Mouse (Mus musculus): ENCODE measurements around the gene Tmem39a. TPM values are rescaled to one million over a fixed set of nuclear protein-coding genes. Genes with fewer than 3 reads are reported as not detected.
A peak's percentile ranks its signal among the peaks of the same experiment; 100 is the strongest.

Gene Tmem39a
- polyA plus RNA-seq (2012; rRNA removed) = 62.9 and 63.0 TPM in 2 replicates

DNA sequence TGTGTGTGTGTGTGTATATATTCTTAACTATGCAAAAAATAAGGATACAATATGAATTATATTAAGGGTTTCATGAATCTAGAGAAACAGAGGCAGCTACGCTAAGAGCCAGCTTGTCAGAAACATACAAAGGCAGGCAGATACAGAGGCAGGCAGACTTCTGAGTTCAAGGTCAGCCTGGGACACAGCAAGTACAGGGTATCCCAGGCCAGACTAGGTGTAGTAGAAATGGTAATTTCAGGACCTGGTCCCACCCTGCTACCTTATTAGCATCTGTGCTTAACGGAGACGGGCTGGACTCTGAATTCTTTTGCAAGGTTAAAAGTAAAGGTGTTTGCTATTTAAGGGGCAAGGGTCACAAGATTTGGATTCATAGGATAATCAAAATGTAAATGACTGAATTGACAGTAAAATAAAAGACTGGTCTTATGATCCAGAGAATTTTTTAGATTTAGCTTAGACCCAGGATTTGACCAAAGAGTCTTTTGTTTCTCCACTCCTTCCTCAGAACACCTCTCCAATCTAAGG is at the start of gene Tmem39a:
Gene Tmem39a (plus strand): TSS at position 478 of the 528 bp plus-strand sequence.
- 88% methylated on average over 3 of the region's 3 CpGs for WGBS
- Histone ChIP-seq H3K27ac (ENCODE audit: insufficient read depth, low read length) (no peak within 1 kb of the TSS), H3K4me1 (ENCODE audit: control insufficient read depth, insufficient read depth, low read length) (no peaks in the 10 kb centered on the region), H3K4me3 (replicated peaks; ENCODE audit: insufficient read depth, low read depth, low read length) (no peak within 1 kb of the TSS), H3K27me3 (ENCODE audit: control insufficient read depth, insufficient read depth, low read length) (no peaks in the 10 kb centered on the region; the same call in 1 of the 2 replicates)
- no peak for DNase-seq
- no peak for TF ChIP-seq CTCF (IDR thresholded peaks at IDR 0.05; ENCODE audit: borderline replicate concordance, insufficient read depth, low read depth, low read length)
- no peak for TF ChIP-seq POLR2A (IDR thresholded peaks at IDR 0.05; ENCODE audit: borderline replicate concordance, insufficient read depth, low read length)

DNA sequence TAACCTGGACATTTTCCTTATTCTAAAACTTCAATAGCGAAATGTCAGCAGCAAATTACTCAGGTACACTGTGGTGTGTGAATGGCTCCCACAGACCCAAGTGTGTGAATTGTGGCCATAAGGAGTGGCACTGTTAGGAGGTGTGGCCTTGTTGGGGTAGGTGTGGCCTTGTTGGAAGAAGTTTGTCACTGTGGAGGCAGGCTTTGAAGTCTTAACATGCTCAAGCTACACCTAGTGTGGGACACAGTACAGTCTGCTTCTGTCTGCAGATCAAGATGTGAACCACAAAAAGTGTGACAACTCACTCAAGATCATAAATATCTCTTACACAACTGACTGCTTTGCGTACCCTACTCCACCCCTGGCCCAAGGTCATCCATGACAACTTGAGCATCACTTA is 47.7 kb upstream of the Tmem39a start:
- H3K4me3 ChIP-seq (replicated peaks; ENCODE audit: insufficient read depth, low read depth, low read length) = no peak overlapping the region
- H3K27me3 ChIP-seq (ENCODE audit: control insufficient read depth, insufficient read depth, low read length) = no peaks in the 10 kb centered on the region
- WGBS = 96% methylated on average over 2 of the region's 2 CpGs
- DNase-seq = no peak
- no peak for TF ChIP-seq CTCF (IDR thresholded peaks at IDR 0.05; ENCODE audit: borderline replicate concordance, insufficient read depth, low read depth, low read length)
- no peak for TF ChIP-seq POLR2A (IDR thresholded peaks at IDR 0.05; ENCODE audit: borderline replicate concordance, insufficient read depth, low read length)
- no peak overlapping the region for H3K27ac ChIP-seq (ENCODE audit: insufficient read depth, low read length)
- no peaks in the 10 kb centered on the region for H3K4me1 ChIP-seq (ENCODE audit: control insufficient read depth, insufficient read depth, low read length)

DNA sequence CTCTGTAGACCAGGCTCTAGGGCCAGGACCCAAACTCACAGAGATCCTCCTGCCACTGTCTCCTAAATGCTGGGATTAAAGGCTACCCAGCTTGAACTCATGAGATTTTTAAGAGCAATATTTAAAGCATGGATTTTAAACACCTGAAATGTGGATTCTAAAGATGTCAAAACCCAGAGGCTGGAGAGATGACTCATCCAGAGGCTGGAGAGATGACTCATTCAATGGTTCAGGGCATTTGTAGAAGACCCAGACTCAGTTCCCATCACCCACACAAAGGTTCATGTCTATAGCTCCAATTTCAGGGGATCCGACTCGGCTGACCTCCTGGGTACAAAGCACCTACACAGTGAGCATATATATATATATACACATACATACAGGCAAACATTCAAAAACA is 39.4 kb upstream of the Tmem39a start:
- no peak for DNase-seq
- H3K4me3 ChIP-seq (replicated peaks; ENCODE audit: insufficient read depth, low read depth, low read length) = no peak overlapping the region
- 99% methylated on average over 2 of the region's 2 CpGs for WGBS
- H3K27me3 ChIP-seq (ENCODE audit: control insufficient read depth, insufficient read depth, low read length) = no peaks in the 10 kb centered on the region
- H3K27ac ChIP-seq (ENCODE audit: insufficient read depth, low read length) = no peak overlapping the region
- TF ChIP-seq POLR2A (IDR thresholded peaks at IDR 0.05; ENCODE audit: borderline replicate concordance, insufficient read depth, low read length) (no peak), CTCF (IDR thresholded peaks at IDR 0.05; ENCODE audit: borderline replicate concordance, insufficient read depth, low read depth, low read length) (no peak)
- H3K4me1 ChIP-seq (ENCODE audit: control insufficient read depth, insufficient read depth, low read length) = peaks cover 4% of the 10 kb centered on the region; the same call in 1 of the 2 replicates

DNA sequence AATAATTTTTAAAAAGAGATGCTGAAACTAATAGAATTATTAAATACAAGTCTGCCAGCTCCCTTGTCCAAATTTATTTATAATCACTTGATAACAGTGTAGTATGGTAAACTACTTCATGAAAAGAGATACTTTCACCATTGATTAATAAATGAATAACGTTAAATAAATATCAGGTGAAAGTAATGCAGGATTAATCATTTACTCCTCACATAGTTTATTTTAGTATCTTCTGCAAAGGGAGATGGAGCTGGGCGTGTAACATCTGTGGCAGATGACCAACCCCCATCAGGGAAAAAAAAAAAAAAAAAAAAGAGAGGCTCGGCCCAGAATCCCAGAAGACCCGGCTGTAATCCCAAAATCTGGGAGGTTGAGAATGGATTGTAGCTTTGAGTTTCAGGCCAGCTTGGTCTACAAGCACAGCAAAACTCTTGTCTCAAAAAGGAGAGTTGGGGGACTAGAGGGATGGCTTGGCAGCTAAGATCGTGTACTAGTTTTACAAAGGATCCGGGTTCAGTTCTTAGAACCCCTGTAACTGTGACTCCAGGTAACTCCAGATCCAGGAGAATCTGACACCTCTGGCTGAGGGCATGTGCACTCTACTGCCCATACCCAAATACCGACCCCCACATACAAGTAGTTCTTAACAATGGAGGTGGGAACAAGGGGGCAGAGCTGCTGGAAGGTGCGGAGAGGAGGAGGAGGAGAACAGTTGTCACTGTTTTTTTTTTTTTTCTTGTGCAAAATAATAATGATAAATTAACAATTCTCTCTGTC is 37.1 kb upstream of the Tmem39a start:
- Histone ChIP-seq H3K4me1 (ENCODE audit: control insufficient read depth, insufficient read depth, low read length) (peaks cover 4% of the 10 kb centered on the region; the same call in 1 of the 2 replicates), H3K27ac (ENCODE audit: insufficient read depth, low read length) (no peak overlapping the region), H3K27me3 (ENCODE audit: control insufficient read depth, insufficient read depth, low read length) (no peaks in the 10 kb centered on the region), H3K4me3 (replicated peaks; ENCODE audit: insufficient read depth, low read depth, low read length) (peak overlapping the region; percentile 95)
- TF ChIP-seq POLR2A (IDR thresholded peaks at IDR 0.05; ENCODE audit: borderline replicate concordance, insufficient read depth, low read length) (no peak), CTCF (IDR thresholded peaks at IDR 0.05; ENCODE audit: borderline replicate concordance, insufficient read depth, low read depth, low read length) (no peak)
- DNase-seq = no peak
- WGBS = 23% methylated on average over 8 of the region's 8 CpGs

DNA sequence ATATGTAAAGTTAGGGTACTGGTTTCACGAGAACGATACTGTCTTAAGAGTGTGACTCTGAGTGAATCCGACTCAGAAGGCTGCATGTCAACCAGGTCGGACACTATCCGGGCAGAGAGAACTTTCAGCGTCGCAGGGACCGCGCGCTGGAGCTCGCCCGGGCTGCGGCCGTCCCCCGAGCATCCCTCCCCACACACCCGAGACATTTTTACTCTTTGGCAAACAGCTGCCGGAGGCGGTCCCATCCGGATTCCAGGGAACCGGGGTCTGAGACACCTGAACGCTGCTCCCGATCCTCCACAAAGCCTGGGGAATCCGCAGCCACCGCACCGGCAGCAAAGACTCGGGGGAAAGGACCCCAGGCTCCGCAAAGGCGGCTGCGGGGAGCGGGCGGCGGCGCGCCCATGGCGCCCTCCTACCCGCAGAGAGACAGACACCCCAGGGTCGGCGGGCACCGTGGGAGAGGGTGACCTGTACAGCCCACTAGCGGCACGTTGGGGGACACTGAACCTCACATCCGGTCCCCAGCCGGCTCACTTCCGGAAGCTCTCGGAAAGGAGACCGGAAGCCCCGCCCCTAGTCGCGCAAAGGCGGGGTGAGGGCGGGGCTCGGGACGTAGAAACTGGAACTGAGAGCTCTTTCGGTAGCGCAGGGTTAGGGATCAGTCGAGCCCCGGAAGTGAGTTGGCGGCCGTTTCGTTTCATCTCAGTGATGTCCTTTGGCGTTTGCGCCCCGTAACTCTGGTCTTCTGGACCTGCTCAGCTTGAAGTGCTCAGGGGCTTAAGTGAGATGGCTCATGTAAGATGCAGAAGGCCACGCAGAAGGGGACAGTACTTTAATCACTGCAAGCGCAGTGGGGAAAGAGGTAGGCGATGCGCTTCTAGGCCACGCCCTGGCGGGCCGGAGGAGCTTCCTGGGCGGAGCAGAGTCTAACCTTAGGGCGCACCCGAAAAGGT is 36.1 kb upstream of the Tmem39a start, which contains the start of gene Timmdc1:
Gene Timmdc1 (minus strand): TSS at position 535 of the 956 bp plus-strand sequence.
- Histone ChIP-seq H3K27ac (ENCODE audit: insufficient read depth, low read length) (peak within 1 kb of the TSS; percentile 88), H3K27me3 (ENCODE audit: control insufficient read depth, insufficient read depth, low read length) (no peaks in the 10 kb centered on the region), H3K4me3 (replicated peaks; ENCODE audit: insufficient read depth, low read depth, low read length) (peak within 1 kb of the TSS; percentile 95), H3K4me1 (ENCODE audit: control insufficient read depth, insufficient read depth, low read length) (peaks cover 4% of the 10 kb centered on the region; the same call in 1 of the 2 replicates)
- TF ChIP-seq CTCF (IDR thresholded peaks at IDR 0.05; ENCODE audit: borderline replicate concordance, insufficient read depth, low read depth, low read length) = no peak; the same call in 1 of the 2 replicates
- TF ChIP-seq POLR2A (IDR thresholded peaks at IDR 0.05; ENCODE audit: borderline replicate concordance, insufficient read depth, low read length) = peak; percentile 76; the same call in 1 of the 2 replicates
- WGBS = under 1% methylated on average over 73 of the region's 73 CpGs
- peak; percentile 97 for DNase-seq

DNA sequence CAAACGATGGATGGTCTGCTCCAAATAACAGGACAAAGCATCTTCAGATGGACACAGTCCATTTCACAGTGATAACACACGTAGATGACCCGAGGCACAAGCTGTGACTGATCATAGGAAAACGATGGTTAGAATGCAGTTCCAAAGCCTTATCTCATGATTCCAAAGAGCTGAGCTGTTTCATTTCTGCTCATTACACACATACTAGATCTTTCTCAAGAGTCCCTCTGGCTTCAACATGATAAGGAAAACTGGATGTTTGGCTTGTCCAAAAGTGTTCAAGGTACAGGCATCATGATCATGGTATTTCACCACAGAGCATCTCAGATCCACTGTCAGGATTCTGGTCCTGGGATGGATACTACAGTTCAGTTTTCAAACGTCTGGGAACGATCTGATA is 32.2 kb upstream of the Tmem39a start:
- peaks cover 4% of the 10 kb centered on the region; the same call in 1 of the 2 replicates for H3K4me1 ChIP-seq (ENCODE audit: control insufficient read depth, insufficient read depth, low read length)
- 86% methylated on average over 6 of the region's 6 CpGs for WGBS
- TF ChIP-seq POLR2A (IDR thresholded peaks at IDR 0.05; ENCODE audit: borderline replicate concordance, insufficient read depth, low read length) (no peak), CTCF (IDR thresholded peaks at IDR 0.05; ENCODE audit: borderline replicate concordance, insufficient read depth, low read depth, low read length) (no peak)
- DNase-seq = no peak
- H3K27ac ChIP-seq (ENCODE audit: insufficient read depth, low read length) = no peak overlapping the region
- H3K4me3 ChIP-seq (replicated peaks; ENCODE audit: insufficient read depth, low read depth, low read length) = no peak overlapping the region
- H3K27me3 ChIP-seq (ENCODE audit: control insufficient read depth, insufficient read depth, low read length) = no peaks in the 10 kb centered on the region

DNA sequence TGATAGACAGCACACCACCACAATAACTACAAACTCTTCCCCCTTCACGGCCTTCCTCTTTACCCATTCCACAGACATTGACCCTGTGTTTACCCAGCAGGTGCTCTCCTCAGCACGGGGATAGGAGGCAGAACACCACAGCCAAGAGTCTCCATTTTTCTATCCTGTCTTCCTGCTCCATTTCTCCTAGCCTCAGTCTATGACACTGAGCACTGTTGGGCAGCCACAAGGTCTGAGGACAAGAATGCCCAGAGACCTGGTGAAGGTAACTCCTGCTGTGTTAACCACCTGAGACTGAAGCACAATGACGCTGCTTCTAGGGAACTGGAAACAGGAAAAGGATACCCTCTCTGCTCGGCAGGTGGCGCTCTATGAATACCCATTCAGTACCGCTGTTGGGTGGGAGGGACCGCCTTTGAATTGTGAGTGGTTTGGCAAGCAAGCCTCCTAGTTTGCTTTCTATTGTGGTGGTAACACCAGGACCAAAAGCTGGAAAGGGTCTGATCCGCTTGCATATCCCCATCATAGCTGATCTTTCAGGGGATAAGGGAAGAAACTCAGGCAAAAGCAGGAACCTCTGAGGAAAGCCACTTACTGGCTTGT is 21.9 kb upstream of the Tmem39a start:
- no peak for TF ChIP-seq POLR2A (IDR thresholded peaks at IDR 0.05; ENCODE audit: borderline replicate concordance, insufficient read depth, low read length)
- peak; percentile 68 for TF ChIP-seq CTCF (IDR thresholded peaks at IDR 0.05; ENCODE audit: borderline replicate concordance, insufficient read depth, low read depth, low read length)

More for the DNA sequence above, 21.9 kb upstream of the Tmem39a start:
- 41% methylated on average over 8 of the region's 8 CpGs for WGBS
- H3K27me3 ChIP-seq (ENCODE audit: control insufficient read depth, insufficient read depth, low read length) = no peaks in the 10 kb centered on the region
- peak; percentile 51 to 62 for DNase-seq
- H3K27ac ChIP-seq (ENCODE audit: insufficient read depth, low read length) = no peak overlapping the region
- H3K4me1 ChIP-seq (ENCODE audit: control insufficient read depth, insufficient read depth, low read length) = no peaks in the 10 kb centered on the region
- no peak overlapping the region for H3K4me3 ChIP-seq (replicated peaks; ENCODE audit: insufficient read depth, low read depth, low read length)

Data from cerebellum, adult 2 months (tissue).